Mouse (Mus musculus) liver, adult (tissue): ENCODE results near the gene Usp28.

Experiments
- GATA4 ChIP-seq: IDR thresholded peaks from 2 replicates; pipeline ENCODE4 v1.6.1; 2014; ENCODE audit warnings: mild to moderate bottlenecking, low read length; ENCODE audit not compliant: insufficient replicate concordance

Usp28 gene

DNA sequence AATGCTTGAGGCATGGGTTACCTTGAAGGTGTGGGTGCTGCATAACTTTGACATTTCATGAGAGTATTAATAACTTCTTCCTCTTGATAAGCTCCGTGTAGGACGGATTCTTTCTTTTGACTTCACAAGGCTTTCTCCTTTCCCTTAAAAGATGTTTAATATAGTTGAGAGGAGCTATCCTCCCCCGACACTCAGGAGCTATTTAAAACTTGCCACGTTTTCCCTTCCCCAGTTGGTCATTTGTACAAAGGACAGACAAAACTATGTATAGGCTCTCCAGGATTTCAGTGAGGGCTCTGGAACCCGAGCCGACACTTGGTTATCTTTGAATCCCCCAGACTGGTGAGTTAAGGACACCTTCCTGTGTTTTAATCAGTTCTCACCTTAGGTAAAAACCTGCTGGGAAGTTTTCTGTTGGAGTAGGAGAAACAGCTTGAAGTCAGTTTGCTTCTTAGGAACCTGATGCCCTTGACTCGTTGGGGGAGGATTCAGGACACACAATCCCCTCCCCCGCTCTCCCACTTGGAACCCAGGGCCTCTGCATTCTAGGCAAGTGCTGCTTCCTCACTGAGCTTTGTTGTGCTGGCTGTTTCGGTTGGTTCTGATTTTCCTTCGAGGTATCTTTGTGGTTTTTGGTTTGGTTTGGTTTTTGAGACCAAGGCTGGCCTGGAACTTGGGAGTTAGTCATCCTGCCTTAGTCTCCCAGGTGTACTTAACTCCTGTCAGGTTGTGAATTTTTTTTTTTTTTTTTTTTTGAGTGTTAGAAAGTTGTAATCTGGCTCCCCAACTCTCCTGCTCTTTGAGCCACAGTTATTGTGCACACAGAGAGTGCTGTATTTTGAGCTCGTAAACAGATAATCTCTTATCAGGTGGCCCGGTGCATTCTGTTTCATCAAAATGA lies 2.3 kb downstream of the Usp28 start:
- TF ChIP-seq GATA4, result no peak

- no peak for TF ChIP-seq GATA4
These were observed 6.5 kb downstream of the Usp28 start for GRCm38 (mm10) chr9:48991671-48992070.

- no peak for TF ChIP-seq GATA4
These were observed 9.6 kb downstream of the Usp28 start for GRCm38 (mm10) chr9:48994779-48995178.

GRCm38 (mm10) chr9:48995735-48996134 lies 10.6 kb downstream of the Usp28 start:
- TF ChIP-seq GATA4, result no peak

DNA sequence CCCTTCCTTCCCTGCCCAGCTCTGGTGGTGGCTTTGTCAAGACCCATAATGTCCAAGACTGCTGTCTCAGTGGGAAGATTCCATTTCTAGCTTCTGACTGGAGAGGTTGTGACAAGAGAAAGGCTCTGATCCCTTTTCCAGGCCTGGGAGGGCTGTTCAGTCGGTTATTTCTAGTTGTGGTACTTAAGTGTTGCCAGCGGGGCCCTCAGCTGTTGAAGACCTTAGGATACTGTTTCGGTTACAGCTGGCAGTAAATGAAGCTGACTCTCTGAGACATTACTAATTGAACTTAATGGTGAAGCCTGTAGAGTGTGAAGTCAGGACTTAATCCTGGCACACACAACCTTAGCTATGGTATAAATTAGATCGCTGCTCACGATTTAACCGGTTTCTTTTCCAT lies 14.1 kb downstream of the Usp28 start:
- no peak for TF ChIP-seq GATA4

DNA sequence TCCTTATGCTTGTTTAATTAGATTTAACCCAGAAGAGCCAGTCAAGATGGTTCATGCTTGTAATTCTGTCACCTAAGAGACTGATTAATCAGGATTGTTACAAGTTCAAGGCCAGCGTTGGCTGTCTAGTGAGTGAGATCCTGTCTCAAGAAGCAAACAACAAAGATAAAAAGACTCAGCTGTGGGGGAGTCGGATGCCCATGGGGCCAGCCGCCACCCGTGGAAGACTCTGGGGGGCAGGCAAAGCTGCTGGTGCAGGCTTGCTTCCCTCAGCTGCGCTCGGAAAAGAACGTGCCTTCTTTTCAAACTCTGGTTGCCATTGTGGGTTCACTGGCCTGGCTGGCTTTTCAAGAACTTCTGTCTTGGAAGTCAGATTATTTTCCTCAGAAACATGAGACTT lies 30.6 kb downstream of the Usp28 start:
- TF ChIP-seq GATA4, result no peak

GRCm38 (mm10) chr9:49021289-49021688 lies 36.1 kb downstream of the Usp28 start:
- TF ChIP-seq GATA4, result no peak

DNA sequence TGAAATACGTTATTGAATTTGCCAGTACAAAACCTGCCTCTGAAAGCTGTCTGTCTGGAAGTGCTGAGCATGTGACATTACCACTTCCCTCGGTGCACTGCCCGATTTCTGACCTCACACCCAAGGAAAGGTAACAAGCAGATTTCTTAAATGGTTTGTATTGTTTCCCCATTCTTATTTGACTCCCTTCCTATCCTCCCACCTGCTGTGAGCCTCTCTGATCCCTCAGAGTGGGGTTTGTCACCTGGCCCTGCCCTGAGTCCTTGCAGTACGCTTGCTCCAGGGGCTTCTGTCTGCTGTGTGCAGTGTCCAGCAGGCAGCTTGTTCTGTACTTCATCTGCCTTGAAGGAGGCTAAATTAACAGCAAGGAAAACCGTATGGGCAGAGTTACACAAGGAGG lies 38.8 kb downstream of the Usp28 start:
- no peak for TF ChIP-seq GATA4

DNA sequence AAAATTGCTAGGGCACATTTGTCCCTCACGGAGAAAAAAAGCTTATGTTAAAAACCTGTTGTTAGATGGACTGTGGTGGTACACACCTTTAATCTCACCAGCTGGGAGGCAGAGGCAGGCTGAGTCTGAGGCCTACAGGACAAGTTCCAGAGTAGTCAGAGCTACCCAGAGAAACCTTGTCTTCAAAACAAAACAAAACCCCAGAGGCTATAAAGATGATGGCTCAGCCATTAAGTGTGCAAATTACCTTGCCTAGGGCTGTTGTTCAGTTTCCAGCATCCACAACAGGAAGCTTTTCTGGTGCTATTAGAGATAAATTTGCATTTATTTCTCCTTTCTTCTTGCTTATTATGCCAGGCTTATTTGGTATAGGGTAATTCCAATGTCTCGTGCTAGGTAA lies 39.4 kb downstream of the Usp28 start:
- no peak for TF ChIP-seq GATA4

DNA sequence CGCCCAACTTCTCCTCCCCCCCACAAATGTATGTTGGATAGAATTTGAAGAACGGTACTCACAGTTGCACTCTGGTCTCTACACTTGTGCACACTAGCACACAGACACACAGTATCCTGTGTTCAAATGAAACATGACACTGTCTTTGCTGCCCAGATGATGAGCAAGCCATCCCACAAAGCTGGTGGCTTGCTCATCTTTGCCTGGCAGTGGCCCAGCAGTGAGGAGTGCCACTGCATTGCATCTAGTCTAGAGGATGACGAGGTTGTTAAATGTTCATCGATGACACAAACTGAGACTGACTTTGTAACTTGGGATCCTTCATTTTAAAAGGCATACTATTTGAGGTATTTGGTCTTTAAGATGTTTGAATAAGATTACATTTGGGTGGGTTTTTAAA lies 49.6 kb downstream of the Usp28 start:
- no peak for TF ChIP-seq GATA4

GRCm38 (mm10) chr9:49050901-49051300 lies 65.7 kb downstream of the Usp28 start:
- TF ChIP-seq GATA4, result no peak

DNA sequence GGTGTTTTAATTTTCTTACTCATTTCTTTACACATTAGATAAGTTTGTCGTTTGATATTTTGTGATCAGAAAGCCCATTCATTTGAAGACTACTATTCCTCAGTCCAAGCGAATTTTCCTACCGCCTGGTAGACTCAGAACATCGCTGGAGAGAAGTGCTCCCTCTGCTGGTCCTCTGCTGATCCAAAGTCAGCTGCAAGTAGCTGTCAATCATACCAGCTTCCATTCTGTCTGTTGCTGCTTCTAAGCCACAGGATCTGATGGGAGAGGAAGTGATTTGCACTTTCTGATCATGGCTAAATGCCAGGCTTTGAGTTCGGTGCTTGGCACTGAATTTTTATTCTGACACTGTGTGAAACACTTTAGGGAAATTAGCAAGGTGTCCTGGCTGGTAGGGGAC lies 66.2 kb downstream of the Usp28 start:
- no peak for TF ChIP-seq GATA4

DNA sequence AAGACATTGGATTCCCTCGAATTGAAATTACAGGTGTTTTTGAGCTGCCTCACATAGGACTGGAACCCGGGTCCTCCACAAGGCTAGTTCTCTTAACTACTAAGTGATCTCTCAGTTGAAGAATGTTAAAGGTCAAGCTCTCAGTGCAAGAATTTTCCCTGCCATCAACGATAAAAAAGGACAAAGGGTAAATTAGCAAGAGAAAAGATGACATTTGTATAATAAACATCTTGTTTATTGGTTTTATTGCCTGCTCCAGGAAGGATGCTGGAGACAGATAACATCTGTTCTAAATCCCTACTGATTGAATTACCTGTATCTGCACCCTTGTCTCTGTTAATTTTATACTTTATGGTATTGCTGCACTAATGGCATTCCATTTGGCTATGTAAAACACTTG lies 68.9 kb downstream of the Usp28 start:
- no peak for TF ChIP-seq GATA4

DNA sequence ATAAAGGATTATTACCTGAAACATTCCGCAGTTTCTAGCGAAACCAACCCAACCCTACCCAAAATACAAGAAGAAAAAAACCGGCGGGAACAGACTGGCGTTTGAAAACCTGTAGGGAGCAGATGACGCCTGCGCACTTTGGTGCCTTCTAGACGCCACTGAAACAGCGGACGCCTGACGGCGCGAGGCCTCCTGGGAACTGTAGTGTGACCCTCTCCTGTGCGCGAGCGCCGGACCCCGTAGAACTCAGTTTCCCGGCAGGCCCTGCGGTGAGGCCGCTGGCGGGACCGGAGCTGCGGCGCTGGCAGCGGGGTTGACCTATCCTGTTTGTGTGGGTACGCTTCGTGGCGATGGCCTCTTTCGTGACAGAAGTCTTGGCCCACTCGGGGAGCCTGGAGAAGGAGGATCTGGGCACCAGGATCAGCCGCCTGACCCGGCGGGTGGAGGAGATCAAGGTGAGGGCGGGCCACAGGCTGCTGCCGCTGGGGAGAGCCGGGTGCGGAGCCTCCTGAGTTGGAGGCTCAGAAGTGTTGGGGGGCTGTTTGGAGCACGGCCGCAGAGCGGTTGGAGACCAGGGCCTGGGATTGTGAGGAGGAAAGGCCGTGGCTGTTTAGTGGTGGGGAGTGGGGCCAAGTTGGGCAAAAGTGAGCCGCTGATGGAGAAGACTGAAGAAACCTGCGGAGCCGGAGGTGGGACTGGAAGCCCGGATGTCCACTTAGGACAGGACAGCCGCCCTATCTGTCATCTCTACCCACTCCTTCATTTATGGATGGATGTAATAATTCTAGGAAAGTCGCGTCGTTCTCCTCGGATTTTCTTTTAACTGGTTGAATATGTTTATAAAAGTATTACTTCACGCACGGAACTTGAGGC lies 70.4 kb downstream of the Usp28 start, which contains the start of gene Zw10:
TSS of gene Zw10 (plus strand) at position 281 of the 873 bp plus-strand sequence.
- peak; percentile 35; the same call in 1 of the 2 replicates for TF ChIP-seq GATA4

DNA sequence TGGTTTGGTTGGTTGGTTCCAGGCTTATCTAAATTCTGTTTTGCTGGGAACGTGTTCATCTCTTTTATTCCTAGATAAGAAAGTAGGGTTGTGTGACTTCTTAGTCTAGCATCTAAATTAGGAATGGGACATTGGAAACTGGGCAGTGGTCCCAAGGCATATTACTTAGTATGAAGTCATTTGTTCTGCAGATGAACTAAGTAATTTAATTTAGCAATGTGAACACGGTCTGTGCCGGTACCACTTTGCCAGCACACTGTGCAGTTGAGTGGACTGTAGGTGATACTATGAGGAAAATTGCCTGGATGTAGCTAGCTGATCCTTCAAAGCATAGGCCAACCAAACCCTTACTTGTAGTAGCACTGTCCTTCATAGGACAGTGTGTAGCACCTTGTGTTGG lies 91.7 kb downstream of the Usp28 start:
- no peak for TF ChIP-seq GATA4

- no peak for TF ChIP-seq GATA4
These were observed 95.9 kb downstream of the Usp28 start, which contains the start of gene Tmprss5 for GRCm38 (mm10) chr9:49081107-49081506. TSS of gene Tmprss5 (plus strand) at chr9:49081260.
